ENCODE assay signal across 9 mouse cellular contexts in the genomic region with DNA sequence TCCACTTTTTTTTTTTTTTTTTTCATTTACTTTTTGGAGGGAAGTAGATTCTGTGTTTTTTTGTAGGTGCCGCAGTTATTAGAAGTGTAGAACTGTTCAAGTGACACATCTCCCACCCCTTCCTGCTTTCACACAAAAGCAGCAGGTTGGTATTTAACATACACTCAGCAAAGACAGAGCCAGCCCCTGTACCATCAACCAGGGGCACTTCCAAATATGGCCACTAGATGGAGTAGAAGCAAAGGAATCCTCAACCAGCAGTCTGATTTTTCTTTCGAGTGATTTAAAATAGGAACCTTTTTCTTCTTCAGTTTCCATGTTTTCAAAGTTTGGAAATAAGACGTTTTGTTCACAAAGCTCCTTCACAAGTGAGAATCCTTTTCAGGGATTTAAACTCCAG.
A peak's percentile ranks its signal among the peaks of the same experiment; 100 is the strongest.
DNase-seq lines count a peak whose midpoint lies in the region; ATAC-seq lines count a peak whose summit lies in the region.
"Had no signal": no experiment of that assay in that cellular context is flagged by ENCODE, and none has a peak within 500 bp of the region (broad histone marks: within the 10 kb centered on the region; RNA-seq: fewer than 3 reads in every experiment).

No protein-coding gene starts in this region.

- H3K27me3 ChIP-seq in kidney, embryonic 16.5 days (ENCODE audit: insufficient read depth, low read length): no peaks in the 10 kb centered on the region
- no peaks in the 10 kb centered on the region for H3K27me3 ChIP-seq in midbrain, embryonic 15.5 days (replicated peaks)
- H3K27me3 ChIP-seq: stomach, embryonic 15.5 days had no signal

- no peak overlapping the region for H3K27ac ChIP-seq in kidney, embryonic 16.5 days (ENCODE audit: low read length)
- no peak overlapping the region for H3K27ac ChIP-seq in midbrain, embryonic 15.5 days
- H3K27ac ChIP-seq: stomach, embryonic 15.5 days had no signal

- intact Hi-C loops in left cerebral cortex, postnatal 10 days (cut with DNase I): loop anchor here (2.0 to 10.0 kb wide), 4 partner anchors 135 to 1488 kb away; a partner anchor contains a TSS

- ATAC-seq in kidney, embryonic 16.5 days (ENCODE audit: low FRiP score, low TSS enrichment): no peak
- peak; percentile 58 to 77; a peak in 3 of 4 replicates for ATAC-seq in hematopoietic stem cell, adult 5-6 weeks (replicated peaks in 1 of 2; ENCODE audit: insufficient read depth in 1 of 2, low FRiP score in 2 of 2, low TSS enrichment in 1 of 2, low read depth in 1 of 2, poor library complexity in 2 of 2, severe bottlenecking in 2 of 2)
- peak; percentile 80 for ATAC-seq in midbrain, embryonic 15.5 days (replicated peaks)

- no peak overlapping the region for H3K4me3 ChIP-seq in kidney, embryonic 16.5 days (ENCODE audit: low read length)
- no peak overlapping the region for H3K4me3 ChIP-seq in midbrain, embryonic 15.5 days
- H3K4me3 ChIP-seq: stomach, embryonic 15.5 days had no signal

- no peak overlapping the region for H3K4me2 ChIP-seq in kidney, embryonic 16.5 days (replicated peaks; ENCODE audit: low read depth, low read length)
- no peak overlapping the region for H3K4me2 ChIP-seq in midbrain, embryonic 15.5 days
- H3K4me2 ChIP-seq: stomach, embryonic 15.5 days had no signal

- no peaks in the 10 kb centered on the region for H3K4me1 ChIP-seq in kidney, embryonic 16.5 days (ENCODE audit: insufficient read depth, low read length)
- H3K4me1 ChIP-seq in midbrain, embryonic 15.5 days: no peaks in the 10 kb centered on the region
- H3K4me1 ChIP-seq: stomach, embryonic 15.5 days had no signal

- DNase-seq in kidney, adult 18-20 months: peak; percentile 35
- DNase-seq in adrenal gland, adult 8-10 months: peak; percentile 8
- peak; percentile 73 for DNase-seq in embryo, embryonic 9.5 days (ENCODE audit: extremely low spot score)
- DNase-seq in left cerebral cortex, postnatal 10 days (ENCODE audit: extremely low spot score in 1 of 2, low spot score in 2 of 2): peak; percentile 60 to 80
- peak; percentile 37 to 73 for DNase-seq in spleen, postnatal 4 days (ENCODE audit: low spot score in 2 of 2)

- WGBS in kidney, embryonic 16.5 days: 20% methylated on average over 3 of the region's 3 CpGs
- 25% methylated on average over 3 of the region's 3 CpGs for WGBS in midbrain, embryonic 15.5 days

- no peak overlapping the region for H3K9ac ChIP-seq in kidney, embryonic 16.5 days (replicated peaks; ENCODE audit: low read length)
- H3K9ac ChIP-seq in midbrain, embryonic 15.5 days: no peak overlapping the region
- H3K9ac ChIP-seq: stomach, embryonic 15.5 days had no signal

- no peaks in the 10 kb centered on the region for H3K9me3 ChIP-seq in kidney, embryonic 16.5 days (ENCODE audit: low read length)
- no peaks in the 10 kb centered on the region for H3K9me3 ChIP-seq in midbrain, embryonic 15.5 days
- H3K9me3 ChIP-seq: stomach, embryonic 15.5 days had no signal

- H3K36me3 ChIP-seq in kidney, embryonic 16.5 days (ENCODE audit: insufficient read depth, low read length): 0 out of 2 replicates have a peak, but pooled peaks cover 8% of the 10 kb centered on the region
- H3K36me3 ChIP-seq in midbrain, embryonic 15.5 days (replicated peaks): no peaks in the 10 kb centered on the region
- H3K36me3 ChIP-seq: stomach, embryonic 15.5 days had no signal

Comparison
In these comparisons a context has a peak if more than half of its experiments do, and no peak if none do; other contexts are left out.
1. DNase-seq: peak in every context shown above with its lines; median percentile 73 in embryo, embryonic 9.5 days; 70 in left cerebral cortex, postnatal 10 days; 55 in spleen, postnatal 4 days; 35 in kidney, adult 18-20 months; 8 in adrenal gland, adult 8-10 months.